Mouse (Mus musculus) megakaryocyte-erythroid progenitor cell, adult 5-6 weeks (primary cell): Measurements from ENCODE around the gene Tlr2. TPM values are rescaled to one million over a fixed set of nuclear protein-coding genes. Genes with fewer than 3 reads are reported as not detected.

Source experiments
- total RNA-seq, 2 experiments: library from RNA; stranded (forward) in 1 of 2; stranded (reverse) in 1 of 2; fragments of 200-1000, 215-1000 nt in 1 of 2; fragments of >200 nt in 1 of 2; fragmentation: Nextera tagmentation in 1 of 2; gene quantifications; 2 replicates each; pipeline ENCODE4 v1.2.3; 2014 to 2017

Gene Tlr2
- total RNA-seq, 2 experiments from 2014 or later, result 0.19 TPM; not detected in 1

Other genes starting within 250 kb of the Tlr2 start
- not detected in 2 replicates for gene Sfrp2, start 75.4 kb downstream of the Tlr2 start, total RNA-seq (2014; fragmentation: Nextera tagmentation)
- gene Sfrp2, start 75.4 kb downstream of the Tlr2 start, total RNA-seq (2017), result not detected in 2 replicates
- 103 and 106 TPM in 2 replicates for gene Tmem131l, start 198.4 kb upstream of the Tlr2 start, total RNA-seq (2014; fragmentation: Nextera tagmentation)
- 32.7 and 42.1 TPM in 2 replicates for gene Tmem131l, start 198.4 kb upstream of the Tlr2 start, total RNA-seq (2017)